Mouse (Mus musculus) ES-E14 (cell line): ENCODE data around the gene Tac2.

ENCODE experiments used
- MAFK ChIP-seq: IDR thresholded peaks from 2 replicates; pipeline ENCODE4 v1.6.1; 2014; ENCODE audit warnings: mild to moderate bottlenecking, low read depth, low read length, inconsistent platforms; ENCODE audit not compliant: insufficient read depth
- ZC3H11A ChIP-seq: IDR thresholded peaks from 2 replicates; pipeline ENCODE4 v1.6.1; 2012; ENCODE audit warnings: low read depth, mild to moderate bottlenecking, inconsistent platforms, low read length, borderline replicate concordance
- ZNF384 ChIP-seq: IDR thresholded peaks from 2 replicates; pipeline ENCODE4 v1.6.1; 2012; ENCODE audit warnings: low read depth, low read length, inconsistent platforms

GRCm38 (mm10) chr10:127731397-127731796 is 7.1 kb downstream of the Tac2 start:
- TF ChIP-seq ZNF384: no peak
- no peak for TF ChIP-seq MAFK
- no peak for TF ChIP-seq ZC3H11A
